Mouse (Mus musculus) embryonic facial prominence, embryonic 13.5 days (tissue): ENCODE results near the gene Ebf3. TPM values are rescaled to one million over a fixed set of nuclear protein-coding genes. Genes with fewer than 3 reads are reported as not detected.

Experiments
- ATAC-seq: fragments of 200-750 bp; cut with Nextera tagmentation; 2 replicates; pipeline ENCODE4 v1.8.0; 2017; ENCODE audit warnings: low read depth; ENCODE audit not compliant: insufficient number of reproducible peaks, insufficient read depth, low FRiP score, low TSS enrichment
- H3K27ac ChIP-seq: fragments of 300-500 bp; sonication (generic); 2 replicates; pipeline ENCODE4 v1.5.1; 2015; ENCODE audit warnings: moderate library complexity, mild to moderate bottlenecking, inconsistent platforms
- H3K27me3 ChIP-seq: fragments of 300-500 bp; sonication (generic); 2 replicates; pipeline ENCODE4 v1.6.1; 2015; ENCODE audit warnings: mild to moderate bottlenecking, inconsistent platforms
- H3K36me3 ChIP-seq: fragments of 300-500 bp; sonication (generic); 2 replicates; pipeline ENCODE4 v1.6.1; 2015; ENCODE audit warnings: mild to moderate bottlenecking, inconsistent platforms
- H3K4me1 ChIP-seq: fragments of 300-500 bp; sonication (generic); 2 replicates; pipeline ENCODE4 v1.6.1; 2015; ENCODE audit warnings: inconsistent platforms
- H3K4me2 ChIP-seq: fragments of 300-500 bp; sonication (generic); 2 replicates; pipeline ENCODE4 v1.6.1; 2015; ENCODE audit warnings: moderate library complexity, mild to moderate bottlenecking, inconsistent platforms
- H3K4me3 ChIP-seq: fragments of 300-500 bp; sonication (generic); 2 replicates; pipeline ENCODE4 v1.5.1; 2015; ENCODE audit warnings: mild to moderate bottlenecking, inconsistent platforms
- H3K9ac ChIP-seq: fragments of 300-500 bp; sonication (generic); 2 replicates; pipeline ENCODE4 v1.6.1; 2015; ENCODE audit warnings: mild to moderate bottlenecking, inconsistent platforms
- H3K9me3 ChIP-seq: fragments of 300-500 bp; sonication (generic); 2 replicates; pipeline ENCODE4 v1.6.1; 2016; ENCODE audit warnings: inconsistent platforms
- WGBS: fragments of 180-500 bp; shearing (Covaris S2); methylation state at CpG from one replicate; pipeline ENCODE4 v1.1.7; 2015; ENCODE audit warnings: mixed read lengths; 5-methylcytosine and 5-hydroxymethylcytosine counted together
- polyA plus RNA-seq: library from polyadenylated mRNA; unstranded; fragments of >200 nt; fragmentation: Nextera tagmentation; extraction: Ambion mirVana; gene quantifications from 2 replicates; pipeline ENCODE4 v1.2.1, GENCODE M21; 2015

Ebf3 gene
- polyA plus RNA-seq, 1 experiment from 2014 or later: 8.6 TPM

- Histone ChIP-seq H3K4me2 (peak overlapping the region; percentile 91), H3K36me3 (0 out of 2 replicates have a peak, but pooled peaks cover 5% of the 10 kb centered on the region), H3K27me3 (peaks cover 89% of the 10 kb centered on the region), H3K4me1 (peaks cover 34% of the 10 kb centered on the region), H3K27ac (peak overlapping the region; percentile 79; the same call in 1 of the 2 replicates), H3K4me3 (peak overlapping the region; percentile 78), H3K9ac (peak overlapping the region; percentile 83), H3K9me3 (no peaks in the 10 kb centered on the region)
- ATAC-seq: no peak
- WGBS: 1% methylated on average over 11 of the region's 11 CpGs
Measured at GRCm38 (mm10) chr7:137310876-137311275, 3.4 kb downstream of the Ebf3 start.

- H3K4me3 ChIP-seq: peak overlapping the region; percentile 78
- peak overlapping the region; percentile 79 for H3K27ac ChIP-seq
- under 1% methylated on average over 49 of the region's 49 CpGs for WGBS
- H3K9ac ChIP-seq: peak overlapping the region; percentile 83
- H3K4me2 ChIP-seq: peak overlapping the region; percentile 91
- H3K4me1 ChIP-seq: peaks cover 30% of the 10 kb centered on the region
- H3K36me3 ChIP-seq: 0 out of 2 replicates have a peak, but pooled peaks cover 5% of the 10 kb centered on the region
- no peaks in the 10 kb centered on the region for H3K9me3 ChIP-seq
- peaks cover 88% of the 10 kb centered on the region for H3K27me3 ChIP-seq
- no peak for ATAC-seq
Measured at GRCm38 (mm10) chr7:137310091-137310761, 4.0 kb downstream of the Ebf3 start.

DNA sequence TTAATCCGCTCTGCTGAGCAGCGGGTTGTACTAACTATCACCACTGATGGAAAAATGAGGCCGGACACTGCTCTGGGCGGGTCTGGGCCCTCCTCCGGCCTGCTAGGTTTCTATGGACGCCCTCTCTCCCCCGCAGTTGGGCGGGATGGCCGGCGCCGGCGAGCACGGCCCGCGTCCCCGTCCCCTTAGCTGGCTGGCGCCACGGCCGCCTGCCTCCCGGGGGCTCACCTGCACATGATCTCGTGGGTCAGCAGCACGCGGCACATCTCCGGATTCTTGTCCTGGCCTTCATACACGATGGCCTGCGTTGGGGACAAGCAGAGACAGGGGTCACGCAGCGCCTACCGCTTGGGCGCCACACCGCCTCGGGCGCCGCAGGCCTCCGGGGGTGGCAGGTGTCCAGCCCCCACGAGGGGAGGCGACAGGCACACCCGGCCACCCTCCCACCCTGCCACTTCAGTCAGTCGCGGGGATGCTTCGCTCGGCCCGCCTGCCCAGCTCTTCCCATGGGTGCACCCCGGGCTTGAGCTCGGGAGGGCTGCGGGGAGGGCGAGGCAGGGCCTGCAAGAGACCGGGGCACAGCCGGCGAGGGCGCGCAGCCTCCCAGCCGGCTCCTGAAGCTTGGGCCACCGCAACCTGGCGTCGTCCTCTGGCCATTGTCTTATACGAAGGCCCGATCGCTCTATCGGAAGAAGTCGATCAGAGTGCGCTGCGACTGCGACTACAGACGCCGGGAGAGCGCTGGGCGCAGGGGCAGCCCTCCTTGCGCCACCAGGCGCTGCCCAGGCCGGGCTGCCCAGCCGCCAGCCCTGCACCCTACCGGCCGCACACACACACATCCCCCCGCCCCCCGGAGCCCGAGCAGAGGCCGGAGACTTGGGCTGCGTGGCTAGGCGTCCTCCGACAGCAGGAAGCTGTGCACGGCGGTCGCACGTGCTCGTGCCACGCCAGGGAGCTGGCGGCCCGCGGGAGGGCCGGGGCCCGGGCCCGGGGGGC lies 4.9 kb downstream of the Ebf3 start:
- Histone ChIP-seq H3K9me3 (no peaks in the 10 kb centered on the region), H3K36me3 (0 out of 2 replicates have a peak, but pooled peaks cover 5% of the 10 kb centered on the region), H3K9ac (peak overlapping the region; percentile 83), H3K27ac (peak overlapping the region; percentile 79), H3K27me3 (peaks cover 87% of the 10 kb centered on the region), H3K4me2 (peak overlapping the region; percentile 91), H3K4me1 (peaks cover 30% of the 10 kb centered on the region), H3K4me3 (peak overlapping the region; percentile 78)
- WGBS: 1% methylated on average over 84 of the region's 93 CpGs
- no peak for ATAC-seq

DNA sequence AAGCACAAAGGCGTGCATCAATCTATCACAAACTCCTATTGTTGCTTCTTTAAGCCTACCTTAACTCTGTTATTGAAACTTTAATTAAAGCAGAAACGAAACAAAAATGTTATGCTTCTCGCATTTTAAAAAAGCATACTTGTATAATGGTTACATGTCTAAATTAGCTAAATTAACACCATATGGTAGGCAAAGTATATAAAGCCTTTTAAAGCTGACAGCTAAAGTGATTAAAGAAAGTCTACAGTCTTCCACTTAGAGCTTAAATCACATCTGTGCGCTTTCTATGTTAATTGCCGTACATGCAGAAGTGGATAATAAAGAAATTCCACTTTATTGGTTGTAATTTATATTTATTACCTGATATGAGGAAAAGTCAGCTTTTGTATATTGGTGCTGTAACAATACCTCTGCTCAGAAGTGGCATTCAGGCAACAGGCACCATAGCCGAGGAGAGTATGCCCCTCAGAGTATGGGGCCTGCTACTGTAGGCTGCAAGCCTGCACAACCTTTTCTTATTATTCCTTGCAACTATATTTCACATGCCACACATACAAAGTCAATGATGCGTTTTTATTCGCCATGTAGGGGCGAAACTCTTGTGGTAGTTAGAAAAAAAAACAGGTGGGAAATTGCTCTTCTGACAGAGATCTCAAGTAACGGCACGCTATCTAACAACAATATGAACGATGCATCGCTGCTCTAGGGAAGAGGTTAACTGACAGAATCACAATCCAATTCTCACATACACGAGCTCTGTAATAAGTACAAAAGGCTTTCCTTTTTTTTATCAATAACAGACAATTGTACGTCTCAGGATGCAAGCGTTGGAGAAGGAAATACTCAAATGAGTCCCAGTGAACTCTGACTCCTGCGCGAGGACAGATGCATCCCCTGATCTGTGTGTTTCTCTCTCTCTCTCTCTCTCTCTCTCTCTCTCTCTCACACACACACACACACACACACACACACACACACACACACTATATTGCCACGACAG lies 5.9 kb downstream of the Ebf3 start:
- Histone ChIP-seq H3K4me3 (peak overlapping the region; percentile 78), H3K9ac (peak overlapping the region; percentile 83), H3K36me3 (0 out of 2 replicates have a peak, but pooled peaks cover 5% of the 10 kb centered on the region), H3K27ac (peak overlapping the region; percentile 79), H3K4me1 (peaks cover 39% of the 10 kb centered on the region), H3K27me3 (peaks cover 86% of the 10 kb centered on the region), H3K4me2 (peak overlapping the region; percentile 91), H3K9me3 (no peaks in the 10 kb centered on the region)
- 13% methylated on average over 19 of the region's 19 CpGs for WGBS
- ATAC-seq: no peak

DNA sequence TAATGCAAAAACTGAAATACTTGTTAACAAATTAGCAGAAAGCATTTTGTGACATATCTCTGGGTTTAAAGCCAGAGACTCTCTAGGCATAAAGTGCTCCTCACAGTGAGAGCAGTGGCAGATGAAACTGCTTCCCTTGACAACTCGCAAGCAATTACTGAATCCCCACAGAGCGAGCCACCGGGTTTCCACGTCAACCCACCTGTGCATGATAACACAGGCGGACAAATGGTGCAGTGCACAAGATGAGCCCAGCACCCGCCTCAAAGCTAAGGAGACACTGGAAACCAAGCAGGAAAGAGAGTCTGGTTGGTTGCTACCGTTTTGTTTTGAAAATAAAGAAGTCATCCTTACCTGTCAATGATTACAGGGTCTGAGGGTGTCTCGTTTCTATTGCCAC lies 7.1 kb downstream of the Ebf3 start:
- ATAC-seq: no peak
- Histone ChIP-seq H3K4me1 (peaks cover 50% of the 10 kb centered on the region), H3K4me2 (peak overlapping the region; percentile 47), H3K36me3 (0 out of 2 replicates have a peak, but pooled peaks cover 5% of the 10 kb centered on the region), H3K27me3 (peaks cover 84% of the 10 kb centered on the region), H3K9me3 (no peaks in the 10 kb centered on the region), H3K4me3 (peak overlapping the region; percentile 33), H3K9ac (peak overlapping the region; percentile 49; the same call in 1 of the 2 replicates), H3K27ac (no peak overlapping the region; the same call in 1 of the 2 replicates)
- WGBS: 21% methylated on average over 8 of the region's 8 CpGs

- H3K4me1 ChIP-seq: peaks cover 60% of the 10 kb centered on the region
- H3K9me3 ChIP-seq: no peaks in the 10 kb centered on the region
- H3K9ac ChIP-seq: peak overlapping the region; percentile 58; the same call in 1 of the 2 replicates
- peak overlapping the region; percentile 33 for H3K4me3 ChIP-seq
- ATAC-seq: no peak
- H3K27me3 ChIP-seq: peaks cover 84% of the 10 kb centered on the region
- 0 out of 2 replicates have a peak, but pooled peaks cover 5% of the 10 kb centered on the region for H3K36me3 ChIP-seq
- H3K27ac ChIP-seq: no peak overlapping the region
- H3K4me2 ChIP-seq: peak overlapping the region; percentile 47
- WGBS: 26% methylated on average over 9 of the region's 9 CpGs
Measured at GRCm38 (mm10) chr7:137306127-137306526, 8.1 kb downstream of the Ebf3 start.

GRCm38 (mm10) chr7:137303776-137304171 lies 10.5 kb downstream of the Ebf3 start:
- Histone ChIP-seq H3K9me3 (no peaks in the 10 kb centered on the region), H3K4me3 (peak overlapping the region; percentile 24), H3K4me2 (peak overlapping the region; percentile 52), H3K27ac (peak overlapping the region; percentile 86), H3K27me3 (peaks cover 77% of the 10 kb centered on the region), H3K9ac (peak overlapping the region; percentile 44; the same call in 1 of the 2 replicates), H3K4me1 (peaks cover 65% of the 10 kb centered on the region), H3K36me3 (no peaks in the 10 kb centered on the region)
- ATAC-seq: no peak
- 9% methylated on average over 10 of the region's 10 CpGs for WGBS

DNA sequence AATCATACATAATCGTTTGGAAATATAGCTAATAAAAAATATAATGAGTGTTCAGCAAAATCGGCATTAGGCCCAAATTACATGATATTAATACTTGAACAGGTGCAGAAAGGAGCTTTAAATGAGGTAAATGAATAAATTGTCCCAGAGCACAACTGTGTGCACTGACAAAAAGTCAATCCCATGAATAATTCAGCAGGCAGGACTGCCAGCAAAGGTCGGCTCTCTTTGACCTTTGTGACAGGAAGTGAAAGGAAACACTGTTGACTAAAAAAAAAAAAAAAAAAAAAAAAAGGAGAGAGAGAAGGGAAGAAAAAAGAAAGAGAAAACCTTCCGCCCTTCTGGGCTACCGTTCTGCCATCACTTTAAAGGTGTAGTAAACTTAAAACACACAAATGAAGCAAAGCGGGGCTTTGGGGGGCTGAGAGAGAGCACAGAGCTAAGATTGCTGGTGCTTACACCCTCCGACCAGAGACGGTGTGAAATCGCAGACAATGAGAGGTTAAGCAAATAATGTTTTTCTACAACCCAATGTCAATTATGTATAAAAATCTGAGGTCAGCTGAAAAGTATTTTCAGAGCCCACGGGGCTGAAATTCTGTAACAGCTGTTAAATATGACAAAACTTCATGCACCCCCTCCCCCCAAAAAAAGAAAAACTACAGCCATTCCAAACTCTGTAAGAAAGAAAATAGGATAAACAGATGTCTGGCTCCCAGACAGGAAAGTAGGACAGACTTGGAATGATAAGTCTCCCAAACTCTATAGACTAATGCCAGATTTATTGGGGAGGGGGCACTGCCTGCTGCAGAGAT lies 11.1 kb downstream of the Ebf3 start:
- H3K27ac ChIP-seq: peak overlapping the region; percentile 86
- peaks cover 76% of the 10 kb centered on the region for H3K27me3 ChIP-seq
- no peaks in the 10 kb centered on the region for H3K9me3 ChIP-seq
- H3K9ac ChIP-seq: peak overlapping the region; percentile 44; the same call in 1 of the 2 replicates
- no peaks in the 10 kb centered on the region for H3K36me3 ChIP-seq
- peak overlapping the region; percentile 52 for H3K4me2 ChIP-seq
- no peak for ATAC-seq
- H3K4me1 ChIP-seq: peaks cover 69% of the 10 kb centered on the region
- 21% methylated on average over 10 of the region's 10 CpGs for WGBS
- H3K4me3 ChIP-seq: peak overlapping the region; percentile 24

DNA sequence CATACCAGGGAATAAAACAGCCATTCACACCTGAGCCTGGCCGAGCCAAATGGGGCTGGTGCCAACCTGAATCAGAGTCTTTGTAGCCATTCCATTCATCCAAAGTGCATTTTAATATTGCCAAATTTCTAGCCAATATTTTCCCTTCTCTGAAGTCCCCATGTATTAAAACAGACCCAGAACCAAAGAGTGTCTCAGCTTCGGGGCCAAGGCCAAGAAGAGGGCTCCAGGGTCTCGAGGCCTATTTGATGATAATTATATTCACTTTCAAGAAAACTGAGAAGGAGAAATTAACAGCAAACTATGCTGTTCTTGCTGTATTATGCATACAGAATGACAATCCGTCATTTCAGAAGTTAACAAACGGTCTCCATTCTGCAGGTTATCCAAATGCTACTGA lies 12.1 kb downstream of the Ebf3 start:
- peak overlapping the region; percentile 54 for H3K4me2 ChIP-seq
- WGBS: 57% methylated on average over 5 of the region's 5 CpGs

DNA sequence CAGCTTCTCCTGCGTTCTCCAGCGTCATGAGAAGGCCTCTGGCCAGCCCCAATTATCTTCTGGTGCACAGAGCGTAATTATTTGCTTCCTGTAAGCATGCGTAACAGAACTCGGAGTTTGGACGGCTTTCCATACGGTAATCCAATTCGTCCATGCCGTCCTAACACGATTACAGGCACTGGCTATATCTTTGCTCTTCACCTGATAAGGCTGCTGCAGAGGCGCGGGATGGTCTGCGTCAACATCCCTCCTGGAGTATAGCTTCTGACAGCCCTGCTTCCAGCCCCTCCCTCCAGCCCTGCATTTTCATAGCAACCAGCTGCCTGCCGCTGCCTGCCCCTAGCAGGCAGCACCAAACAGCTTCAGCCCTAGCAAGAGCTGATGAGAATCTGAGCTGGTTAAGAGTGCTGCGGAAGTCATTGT lies 12.9 kb downstream of the Ebf3 start:
- WGBS: 4% methylated on average over 15 of the region's 15 CpGs
- Histone ChIP-seq H3K4me1 (peaks cover 77% of the 10 kb centered on the region), H3K27me3 (peaks cover 79% of the 10 kb centered on the region), H3K9me3 (no peaks in the 10 kb centered on the region), H3K4me2 (peak overlapping the region; percentile 54), H3K4me3 (peak overlapping the region; percentile 22), H3K9ac (peak overlapping the region; percentile 62), H3K36me3 (no peaks in the 10 kb centered on the region), H3K27ac (peak overlapping the region; percentile 62)
- peak; percentile 39; the same call in 1 of the 2 replicates for ATAC-seq

More for the DNA sequence above, 12.1 kb downstream of the Ebf3 start:
- no peak for ATAC-seq
- Histone ChIP-seq H3K27me3 (peaks cover 79% of the 10 kb centered on the region), H3K4me1 (peaks cover 78% of the 10 kb centered on the region), H3K36me3 (no peaks in the 10 kb centered on the region), H3K27ac (no peak overlapping the region), H3K9me3 (no peaks in the 10 kb centered on the region), H3K9ac (peak overlapping the region; percentile 62; the same call in 1 of the 2 replicates), H3K4me3 (no peak overlapping the region)
